Mouse (Mus musculus) kidney, embryonic 14.5 days (tissue): ENCODE data around the gene Cox16. TPM values are rescaled to one million over a fixed set of nuclear protein-coding genes. Genes with fewer than 3 reads are reported as not detected.
"Not testable (repeated sequence)": the region's sequence is repeated elsewhere in the genome, so short reads cannot be mapped to it uniquely, and the experiment has no call there.

Source experiments
- ATAC-seq: fragments of 200-750 bp; cut with Nextera tagmentation; 2 replicates; pipeline ENCODE4 v1.8.0; 2017; ENCODE audit warnings: moderate number of reproducible peaks, mild to moderate bottlenecking, moderate TSS enrichment, moderate library complexity; ENCODE audit not compliant: low FRiP score, low TSS enrichment
- H3K27ac ChIP-seq: fragments of 300-500 bp; sonication (generic); 2 replicates; pipeline ENCODE4 v1.5.1; 2014; ENCODE audit warnings: low read depth, mild to moderate bottlenecking, low read length, moderate library complexity, mixed read lengths
- H3K27me3 ChIP-seq: fragments of 300-500 bp; sonication (generic); 2 replicates; pipeline ENCODE4 v1.6.1; 2014; ENCODE audit warnings: mild to moderate bottlenecking, low read length; ENCODE audit not compliant: control insufficient read depth, insufficient read depth
- H3K36me3 ChIP-seq: fragments of 300-500 bp; sonication (generic); 2 replicates; pipeline ENCODE4 v1.6.1; 2014; ENCODE audit warnings: low read length, mixed read lengths; ENCODE audit not compliant: control insufficient read depth, insufficient read depth
- H3K4me1 ChIP-seq: fragments of 300-500 bp; sonication (generic); 2 replicates; pipeline ENCODE4 v1.6.1; 2014; ENCODE audit warnings: low read length, mixed read lengths; ENCODE audit not compliant: control insufficient read depth, insufficient read depth
- H3K4me2 ChIP-seq: fragments of 300-500 bp; sonication (generic); replicated peaks from 2 replicates; pipeline ENCODE4 v1.6.1; 2014; ENCODE audit warnings: low read depth, mild to moderate bottlenecking, low read length
- H3K4me3 ChIP-seq: fragments of 300-500 bp; sonication (generic); 2 replicates; pipeline ENCODE4 v1.5.1; 2014; ENCODE audit warnings: mild to moderate bottlenecking, low read length
- H3K9ac ChIP-seq: fragments of 300-500 bp; sonication (generic); 2 replicates; pipeline ENCODE4 v1.6.1; 2014; ENCODE audit warnings: low read depth, mild to moderate bottlenecking, low read length, moderate library complexity
- H3K9me3 ChIP-seq: fragments of 300-500 bp; sonication (generic); 2 replicates; pipeline ENCODE4 v1.6.1; 2016; ENCODE audit warnings: low read length; ENCODE audit not compliant: control insufficient read depth
- WGBS: fragments of 180-500 bp; shearing (Covaris S2); extraction: QIAGEN DNeasy Blood & Tissue Kit; methylation state at CpG from one replicate; pipeline ENCODE4 v1.1.7; 2014; 5-methylcytosine and 5-hydroxymethylcytosine counted together
- polyA plus RNA-seq: library from polyadenylated mRNA; unstranded; fragments of >200 nt; fragmentation: Nextera tagmentation; extraction: Ambion mirVana; gene quantifications from 2 replicates; pipeline ENCODE4 v1.2.1, GENCODE M21; 2014

Gene Cox16
- 125 and 173 TPM in 2 replicates for polyA plus RNA-seq

- no peaks in the 10 kb centered on the region for H3K4me1 ChIP-seq
- peak within 1 kb of the TSS; percentile 75 for H3K9ac ChIP-seq
- no peaks in the 10 kb centered on the region for H3K27me3 ChIP-seq
- peak within 1 kb of the TSS; percentile 83 for H3K27ac ChIP-seq
- no peaks in the 10 kb centered on the region; the same call in 1 of the 2 replicates for H3K36me3 ChIP-seq
- H3K9me3 ChIP-seq, result no peaks in the 10 kb centered on the region
- ATAC-seq, result peak; percentile 99
- WGBS, result under 1% methylated on average over 31 of the region's 31 CpGs
- H3K4me3 ChIP-seq, result peak within 1 kb of the TSS; percentile 56
- peak within 1 kb of the TSS; percentile 61 for H3K4me2 ChIP-seq
Observed at GRCm38 (mm10) chr12:81484727-81485191, at the start of gene Cox16. Cox16 (minus strand) TSS chr12:81485127.

GRCm38 (mm10) chr12:81533029-81533419, 48.1 kb upstream of the Cox16 start:
- H3K27me3 ChIP-seq, result no peaks in the 10 kb centered on the region
- peak overlapping the region; percentile 85 for H3K4me3 ChIP-seq
- no peaks in the 10 kb centered on the region for H3K9me3 ChIP-seq
- ATAC-seq, result no peak; the same call in 1 of the 2 replicates
- H3K4me1 ChIP-seq, result peaks cover 7% of the 10 kb centered on the region; the same call in 1 of the 2 replicates
- H3K9ac ChIP-seq, result peak overlapping the region; percentile 67
- H3K36me3 ChIP-seq, result no peaks in the 10 kb centered on the region
- peak overlapping the region; percentile 44 for H3K4me2 ChIP-seq
- H3K27ac ChIP-seq, result no peak overlapping the region
- 37% methylated on average over 4 of the region's 4 CpGs for WGBS

- ATAC-seq, result peak; percentile 92
- peak within 1 kb of the TSS; percentile 67 for H3K9ac ChIP-seq
- no peaks in the 10 kb centered on the region for H3K9me3 ChIP-seq
- H3K4me3 ChIP-seq, result peak within 1 kb of the TSS; percentile 85
- H3K36me3 ChIP-seq, result no peaks in the 10 kb centered on the region
- under 1% methylated on average over 46 of the region's 46 CpGs for WGBS
- peaks cover 7% of the 10 kb centered on the region; the same call in 1 of the 2 replicates for H3K4me1 ChIP-seq
- H3K4me2 ChIP-seq, result peak within 1 kb of the TSS; percentile 44
- no peaks in the 10 kb centered on the region for H3K27me3 ChIP-seq
- peak within 1 kb of the TSS; percentile 62; the same call in 1 of the 2 replicates for H3K27ac ChIP-seq
Observed at GRCm38 (mm10) chr12:81532316-81533028, 47.5 kb upstream of the Cox16 start, which contains the start of the genes Gm20498 and Synj2bp. Gm20498 (minus strand) TSS chr12:81532905. Synj2bp (minus strand) TSS chr12:81532911.

- H3K4me1 ChIP-seq, H3K4me2 ChIP-seq: not testable (repeated sequence)
- 82% methylated on average over 5 of the region's 8 CpGs for WGBS
Observed at GRCm38 (mm10) chr12:81530587-81530986, 45.7 kb upstream of the Cox16 start.

GRCm38 (mm10) chr12:81496906-81497305, 12.0 kb upstream of the Cox16 start:
- H3K36me3 ChIP-seq, H3K27ac ChIP-seq, ATAC-seq, H3K4me1 ChIP-seq, H3K27me3 ChIP-seq, H3K4me2 ChIP-seq, H3K9me3 ChIP-seq, H3K4me3 ChIP-seq, H3K9ac ChIP-seq: not testable (repeated sequence)
- WGBS, result 97% methylated on average over 9 of the region's 9 CpGs

More at GRCm38 (mm10) chr12:81530587-81530986, 45.7 kb upstream of the Cox16 start:
- H3K9me3 ChIP-seq, H3K27ac ChIP-seq, H3K4me3 ChIP-seq, ATAC-seq, H3K36me3 ChIP-seq, H3K27me3 ChIP-seq, H3K9ac ChIP-seq: not testable (repeated sequence)

GRCm38 (mm10) chr12:81490491-81490890, 5.6 kb upstream of the Cox16 start:
- no peaks in the 10 kb centered on the region for H3K9me3 ChIP-seq
- no peaks in the 10 kb centered on the region for H3K4me1 ChIP-seq
- WGBS, result 86% methylated on average over 5 of the region's 5 CpGs
- no peak overlapping the region for H3K9ac ChIP-seq
- H3K27me3 ChIP-seq, result no peaks in the 10 kb centered on the region
- ATAC-seq, result no peak
- no peak overlapping the region for H3K27ac ChIP-seq
- H3K36me3 ChIP-seq, result no peaks in the 10 kb centered on the region
- no peak overlapping the region for H3K4me2 ChIP-seq
- H3K4me3 ChIP-seq, result no peak overlapping the region

- ATAC-seq, result 0 out of 2 replicates have a peak, but pooled peaks have one; percentile 29
- Histone ChIP-seq H3K4me3 (peak overlapping the region; percentile 56), H3K36me3 (no peaks in the 10 kb centered on the region), H3K27me3 (no peaks in the 10 kb centered on the region), H3K9me3 (no peaks in the 10 kb centered on the region), H3K4me1 (no peaks in the 10 kb centered on the region), H3K4me2 (peak overlapping the region; percentile 61), H3K27ac (no peak overlapping the region), H3K9ac (peak overlapping the region; percentile 75; the same call in 1 of the 2 replicates)
- 51% methylated on average over 6 of the region's 6 CpGs for WGBS
Observed at GRCm38 (mm10) chr12:81485311-81485710, 384 bp upstream of the Cox16 start.

GRCm38 (mm10) chr12:81484212-81484611, 715 bp downstream of the Cox16 start:
- no peaks in the 10 kb centered on the region for H3K27me3 ChIP-seq
- no peaks in the 10 kb centered on the region for H3K9me3 ChIP-seq
- H3K36me3 ChIP-seq, result no peaks in the 10 kb centered on the region; the same call in 1 of the 2 replicates
- WGBS, result 2% methylated on average over 7 of the region's 7 CpGs
- H3K4me3 ChIP-seq, result peak overlapping the region; percentile 56
- peak overlapping the region; percentile 75; the same call in 1 of the 2 replicates for H3K9ac ChIP-seq
- no peaks in the 10 kb centered on the region for H3K4me1 ChIP-seq
- peak overlapping the region; percentile 61 for H3K4me2 ChIP-seq
- H3K27ac ChIP-seq, result peak overlapping the region; percentile 83; the same call in 1 of the 2 replicates
- ATAC-seq, result no peak

GRCm38 (mm10) chr12:81483656-81484055, 1.3 kb downstream of the Cox16 start:
- 41% methylated on average over 17 of the region's 17 CpGs for WGBS
- H3K4me2 ChIP-seq, result peak overlapping the region; percentile 61
- H3K27ac ChIP-seq, result no peak overlapping the region
- peak overlapping the region; percentile 15; the same call in 1 of the 2 replicates for H3K9ac ChIP-seq
- H3K4me1 ChIP-seq, result no peaks in the 10 kb centered on the region
- H3K36me3 ChIP-seq, result no peaks in the 10 kb centered on the region; the same call in 1 of the 2 replicates
- H3K9me3 ChIP-seq, result no peaks in the 10 kb centered on the region
- H3K27me3 ChIP-seq, result no peaks in the 10 kb centered on the region
- ATAC-seq, result no peak
- peak overlapping the region; percentile 56 for H3K4me3 ChIP-seq
